ENCODE assay signal across 8 mouse cellular contexts in the genomic region with DNA sequence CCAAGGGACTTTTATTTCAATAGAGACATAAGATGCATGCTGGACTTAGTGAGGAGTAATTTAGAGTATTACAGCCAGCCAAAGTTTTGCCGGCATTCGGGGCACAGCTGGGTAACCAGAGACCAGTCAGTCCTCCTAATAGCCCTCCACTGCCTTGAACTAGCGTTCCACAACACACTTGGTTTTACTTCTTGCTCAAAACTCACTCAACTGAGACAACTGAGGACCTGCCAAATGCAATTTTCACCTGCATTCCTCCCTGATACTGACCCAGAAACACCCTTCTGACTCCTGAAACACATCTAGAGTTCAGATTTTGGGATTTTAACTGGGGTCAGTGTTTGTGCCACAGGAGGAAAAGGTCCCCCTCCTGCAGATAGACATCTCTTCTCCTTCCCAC. TPM values are rescaled to one million over a fixed set of nuclear protein-coding genes. Genes with fewer than 3 reads are reported as not detected.
DNase-seq lines count a peak whose midpoint lies in the region; ATAC-seq and TF ChIP-seq lines count a peak whose summit lies in the region.
"Had no signal": no experiment of that assay in that cellular context is flagged by ENCODE, and none has a peak within 500 bp of the region (broad histone marks: within the 10 kb centered on the region; RNA-seq: fewer than 3 reads in every experiment).

No protein-coding gene starts in this region.

- peak overlapping the region; percentile 93 for H3K4me3 ChIP-seq in testis, adult 2 months (ENCODE audit: control insufficient read depth, low read depth, low read length)
- H3K4me3 ChIP-seq in hindbrain, embryonic 15.5 days, result peak overlapping the region; percentile 54
- H3K4me3 ChIP-seq in liver, embryonic 12.5 days, result peak overlapping the region; percentile 59
- H3K4me3 ChIP-seq in stomach, postnatal 0 days (ENCODE audit: low read depth, low read length), result no peak overlapping the region

- 69% methylated on average over 3 of the region's 3 CpGs for WGBS in hindbrain, embryonic 15.5 days
- 42% methylated on average over 3 of the region's 3 CpGs for WGBS in liver, embryonic 12.5 days (ENCODE audit: insufficient replicate concordance)
- WGBS in stomach, postnatal 0 days, result 43% methylated on average over 3 of the region's 3 CpGs

- no peaks in the 10 kb centered on the region for H3K27me3 ChIP-seq in testis, adult 2 months (ENCODE audit: control insufficient read depth, insufficient read depth, low read length)
- peaks cover 36% of the 10 kb centered on the region for H3K27me3 ChIP-seq in hindbrain, embryonic 15.5 days
- peaks cover 83% of the 10 kb centered on the region for H3K27me3 ChIP-seq in liver, embryonic 12.5 days (replicated peaks)
- H3K27me3 ChIP-seq in stomach, postnatal 0 days (ENCODE audit: control insufficient read depth, insufficient read depth, low read length), result no peaks in the 10 kb centered on the region

- no peak for TF ChIP-seq POLR2A in testis, adult 2 months (IDR thresholded peaks at IDR 0.05; ENCODE audit: control insufficient read depth, low read depth, low read length)

- peak overlapping the region; percentile 71 for H3K4me2 ChIP-seq in hindbrain, embryonic 15.5 days
- peak overlapping the region; percentile 82 for H3K4me2 ChIP-seq in liver, embryonic 12.5 days
- 0 out of 2 replicates have a peak overlapping the region, but pooled peaks have one; percentile 96 for H3K4me2 ChIP-seq in stomach, postnatal 0 days (replicated peaks; ENCODE audit: low read depth)

- no peaks in the 10 kb centered on the region for H3K9me3 ChIP-seq in hindbrain, embryonic 15.5 days
- no peaks in the 10 kb centered on the region for H3K9me3 ChIP-seq in liver, embryonic 12.5 days (replicated peaks)
- H3K9me3 ChIP-seq in stomach, postnatal 0 days (ENCODE audit: control insufficient read depth, low read length), result no peaks in the 10 kb centered on the region

- ATAC-seq in hindbrain, embryonic 15.5 days (ENCODE audit: low FRiP score, low read depth), result no peak
- ATAC-seq in liver, embryonic 12.5 days, result no peak
- ATAC-seq in stomach, postnatal 0 days (ENCODE audit: low FRiP score, low TSS enrichment), result no peak

- no peak overlapping the region for H3K27ac ChIP-seq in testis, adult 2 months (ENCODE audit: control insufficient read depth, insufficient read depth, low read depth, low read length)
- no peak overlapping the region for H3K27ac ChIP-seq in hindbrain, embryonic 15.5 days (replicated peaks)
- no peak overlapping the region for H3K27ac ChIP-seq in liver, embryonic 12.5 days
- H3K27ac ChIP-seq in stomach, postnatal 0 days (replicated peaks), result no peak overlapping the region

- no peak for TF ChIP-seq EP300 in stomach, postnatal 0 days (optimal IDR thresholded peaks at IDR 0.05)

- peak overlapping the region; percentile 59 for H3K9ac ChIP-seq in hindbrain, embryonic 15.5 days
- H3K9ac ChIP-seq in liver, embryonic 12.5 days, result no peak overlapping the region
- H3K9ac ChIP-seq in stomach, postnatal 0 days (ENCODE audit: low read length), result no peak overlapping the region

- no peak for DNase-seq in testis, postnatal 10 days (ENCODE audit: low spot score)
- no peak for DNase-seq in stomach, postnatal 0 days (ENCODE audit: low spot score)
- DNase-seq in thymus, postnatal 10 days (ENCODE audit: low spot score in 2 of 2), result no peak
- no peak for DNase-seq in right cerebral cortex, postnatal 25 days
- DNase-seq: adrenal gland, postnatal 14 days had no signal

- no peak for TF ChIP-seq CTCF in testis, adult 2 months (IDR thresholded peaks at IDR 0.05; ENCODE audit: control insufficient read depth, insufficient read depth, insufficient replicate concordance, low read depth, low read length)
- TF ChIP-seq CTCF in stomach, postnatal 0 days (IDR thresholded peaks at IDR 0.05; ENCODE audit: low read depth), result no peak

- H3K36me3 ChIP-seq in testis, adult 2 months (ENCODE audit: control insufficient read depth, insufficient read depth, low read length), result no peaks in the 10 kb centered on the region
- no peaks in the 10 kb centered on the region for H3K36me3 ChIP-seq in hindbrain, embryonic 15.5 days
- H3K36me3 ChIP-seq in liver, embryonic 12.5 days, result no peaks in the 10 kb centered on the region
- no peaks in the 10 kb centered on the region for H3K36me3 ChIP-seq in stomach, postnatal 0 days (ENCODE audit: control insufficient read depth, insufficient read depth, low read length)

- H3K4me1 ChIP-seq in testis, adult 2 months (ENCODE audit: control insufficient read depth, insufficient read depth, low read length), result peaks cover 10% of the 10 kb centered on the region
- H3K4me1 ChIP-seq in hindbrain, embryonic 15.5 days (replicated peaks), result peaks cover 15% of the 10 kb centered on the region
- peaks cover 18% of the 10 kb centered on the region for H3K4me1 ChIP-seq in liver, embryonic 12.5 days
- H3K4me1 ChIP-seq in stomach, postnatal 0 days (replicated peaks; ENCODE audit: control insufficient read depth, insufficient read depth), result no peaks in the 10 kb centered on the region

RNA-seq across cellular contexts. Expression of gene Faah, which starts 1.3 kb away (rescaled TPM):
- 31.6 and 32.2 TPM in 2 replicates for polyA plus RNA-seq in testis, adult 2 months (2012; rRNA removed)
- 22.7 and 25.9 TPM in 2 replicates for polyA plus RNA-seq in hindbrain, embryonic 15.5 days (2015; fragmentation: Nextera tagmentation; extraction: Ambion mirVana)
- 3.9 and 4.2 TPM in 2 replicates for polyA plus RNA-seq in liver, embryonic 12.5 days (2016; fragmentation: Nextera tagmentation; extraction: Ambion mirVana)
- polyA plus RNA-seq in stomach, postnatal 0 days (2015; fragmentation: Nextera tagmentation; extraction: Ambion mirVana), result 7.7 and 8.3 TPM in 2 replicates

RNA-seq across cellular contexts. Expression of gene Nsun4, which starts 37.3 kb away (rescaled TPM):
- 193 and 263 TPM in 2 replicates for polyA plus RNA-seq in testis, adult 2 months (2012; rRNA removed)
- 12.3 and 12.5 TPM in 2 replicates for polyA plus RNA-seq in hindbrain, embryonic 15.5 days (2015; fragmentation: Nextera tagmentation; extraction: Ambion mirVana)
- 10.7 and 11.4 TPM in 2 replicates for polyA plus RNA-seq in liver, embryonic 12.5 days (2016; fragmentation: Nextera tagmentation; extraction: Ambion mirVana)
- 11.4 and 11.9 TPM in 2 replicates for polyA plus RNA-seq in stomach, postnatal 0 days (2015; fragmentation: Nextera tagmentation; extraction: Ambion mirVana)

RNA-seq across cellular contexts. Expression of gene Uqcrh, which starts 58.5 kb away (rescaled TPM):
- polyA plus RNA-seq in testis, adult 2 months (2012; rRNA removed), result 108 and 112 TPM in 2 replicates
- 459 and 497 TPM in 2 replicates for polyA plus RNA-seq in hindbrain, embryonic 15.5 days (2015; fragmentation: Nextera tagmentation; extraction: Ambion mirVana)
- 326 and 344 TPM in 2 replicates for polyA plus RNA-seq in liver, embryonic 12.5 days (2016; fragmentation: Nextera tagmentation; extraction: Ambion mirVana)
- 571 and 591 TPM in 2 replicates for polyA plus RNA-seq in stomach, postnatal 0 days (2015; fragmentation: Nextera tagmentation; extraction: Ambion mirVana)

RNA-seq across cellular contexts. Expression of gene Lrrc41, which starts 58.7 kb away (rescaled TPM):
- 122 and 128 TPM in 2 replicates for polyA plus RNA-seq in testis, adult 2 months (2012; rRNA removed)
- polyA plus RNA-seq in hindbrain, embryonic 15.5 days (2015; fragmentation: Nextera tagmentation; extraction: Ambion mirVana), result 74.3 and 77.3 TPM in 2 replicates
- polyA plus RNA-seq in liver, embryonic 12.5 days (2016; fragmentation: Nextera tagmentation; extraction: Ambion mirVana), result 42.2 and 43.7 TPM in 2 replicates
- 37.4 and 41.1 TPM in 2 replicates for polyA plus RNA-seq in stomach, postnatal 0 days (2015; fragmentation: Nextera tagmentation; extraction: Ambion mirVana)

Comparison
In these comparisons a context has a peak if more than half of its experiments do, and no peak if none do; other contexts are left out.
1. RNA of gene Nsun4, which starts 37.3 kb away (polyA plus RNA-seq): 193 to 263 TPM in testis, adult 2 months; 12.3 to 12.5 TPM in hindbrain, embryonic 15.5 days, 11.4 to 11.9 TPM in stomach, postnatal 0 days and 10.7 to 11.4 TPM in liver, embryonic 12.5 days; every median in the first group is over 10 times any median in the second.
2. Peak in every context shown above with its lines, with median percentiles within 50 percentile points of each other: H3K4me2 ChIP-seq.